Mouse (Mus musculus) liver, embryonic 12.5 days (tissue): ENCODE measurements at regions not wholly inside any gene's neighbourhood (a gene's known extent, or its start where the extent isn't known, plus 50 kb on each side); places are given as distances from the start of the nearest gene placed in this dataset.

Experiments used
- ATAC-seq: fragments of 200-750 bp; cut with Nextera tagmentation; 2 replicates; pipeline ENCODE4 v1.8.0; 2017; ENCODE audit warnings: moderate number of reproducible peaks, mild to moderate bottlenecking, moderate library complexity
- H3K27ac ChIP-seq: fragments of 300-500 bp; sonication (generic); 2 replicates; pipeline ENCODE4 v1.5.1; 2016; ENCODE audit warnings: mild to moderate bottlenecking
- H3K27me3 ChIP-seq: fragments of 300-500 bp; sonication (generic); replicated peaks from 2 replicates; pipeline ENCODE4 v1.6.1; 2016; ENCODE audit warnings: mild to moderate bottlenecking, moderate library complexity
- H3K36me3 ChIP-seq: fragments of 300-500 bp; sonication (generic); 2 replicates; pipeline ENCODE4 v1.6.1; 2016; ENCODE audit warnings: mild to moderate bottlenecking, moderate library complexity
- H3K4me1 ChIP-seq: fragments of 300-500 bp; sonication (generic); 2 replicates; pipeline ENCODE4 v1.6.1; 2016
- H3K4me2 ChIP-seq: fragments of 300-500 bp; sonication (generic); 2 replicates; pipeline ENCODE4 v1.6.1; 2016; ENCODE audit warnings: mild to moderate bottlenecking, moderate library complexity
- H3K4me3 ChIP-seq: fragments of 300-500 bp; sonication (generic); 2 replicates; pipeline ENCODE4 v1.5.1; 2016; ENCODE audit warnings: mild to moderate bottlenecking, moderate library complexity
- H3K9ac ChIP-seq: fragments of 300-500 bp; sonication (generic); 2 replicates; pipeline ENCODE4 v1.6.1; 2016; ENCODE audit warnings: mild to moderate bottlenecking, moderate library complexity
- H3K9me3 ChIP-seq: fragments of 300-500 bp; sonication (generic); replicated peaks from 2 replicates; pipeline ENCODE4 v1.6.1; 2016; ENCODE audit warnings: mild to moderate bottlenecking, moderate library complexity
- WGBS: fragments of 180-500 bp; shearing (Covaris S2); methylation state at CpG from one replicate; pipeline ENCODE4 v1.1.7; 2016; ENCODE audit not compliant: insufficient replicate concordance; 5-methylcytosine and 5-hydroxymethylcytosine counted together

- no peak for ATAC-seq
- H3K4me1 ChIP-seq = no peaks in the 10 kb centered on the region
These were observed 448.6 kb upstream of the Gm9747 start for GRCm38 (mm10) chr1:81784305-81784704.

GRCm38 (mm10) chr1:81794771-81795170 is 438.1 kb upstream of the Gm9747 start:
- no peaks in the 10 kb centered on the region for H3K4me1 ChIP-seq

More at GRCm38 (mm10) chr1:81784305-81784704, 448.6 kb upstream of the Gm9747 start:
- no peak overlapping the region for H3K4me2 ChIP-seq
- no peaks in the 10 kb centered on the region for H3K9me3 ChIP-seq
- no peaks in the 10 kb centered on the region for H3K27me3 ChIP-seq
- no peaks in the 10 kb centered on the region for H3K36me3 ChIP-seq
- no peak overlapping the region for H3K9ac ChIP-seq
- H3K27ac ChIP-seq = no peak overlapping the region
- H3K4me3 ChIP-seq = no peak overlapping the region
- WGBS = 26% methylated on average over 1 of the region's 1 CpGs

GRCm38 (mm10) chr1:81795399-81795798 is 437.5 kb upstream of the Gm9747 start:
- Histone ChIP-seq H3K4me2 (no peak overlapping the region), H3K4me3 (no peak overlapping the region), H3K27ac (no peak overlapping the region), H3K27me3 (no peaks in the 10 kb centered on the region), H3K9ac (no peak overlapping the region), H3K4me1 (no peaks in the 10 kb centered on the region), H3K9me3 (no peaks in the 10 kb centered on the region), H3K36me3 (no peaks in the 10 kb centered on the region)
- ATAC-seq = no peak
- WGBS = 57% methylated on average over 1 of the region's 1 CpGs

More at GRCm38 (mm10) chr1:81794771-81795170, 438.1 kb upstream of the Gm9747 start:
- H3K36me3 ChIP-seq = no peaks in the 10 kb centered on the region
- no peak overlapping the region for H3K4me3 ChIP-seq
- H3K9me3 ChIP-seq = no peaks in the 10 kb centered on the region
- H3K4me2 ChIP-seq = no peak overlapping the region
- no peak overlapping the region for H3K27ac ChIP-seq
- H3K9ac ChIP-seq = no peak overlapping the region
- no peaks in the 10 kb centered on the region for H3K27me3 ChIP-seq
- 42% methylated on average over 2 of the region's 2 CpGs for WGBS
- ATAC-seq = no peak

DNA sequence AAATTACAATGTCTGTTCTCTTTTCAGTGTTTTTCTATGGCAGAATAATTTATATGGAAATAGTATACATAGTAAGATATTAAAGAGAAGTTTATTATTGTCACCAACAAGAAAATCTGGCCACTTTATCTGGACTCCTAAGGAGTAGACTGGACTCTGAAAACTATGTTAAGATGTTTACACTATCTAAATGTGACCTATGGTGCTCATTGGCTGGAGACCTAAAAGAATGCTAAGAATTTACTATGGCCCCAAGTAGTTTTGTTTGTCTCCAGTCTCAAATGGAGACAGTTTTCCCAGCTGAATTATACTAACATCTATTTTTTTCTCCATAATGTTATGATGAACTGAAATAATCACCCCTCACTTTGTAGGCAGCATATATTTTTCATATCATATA is 421.3 kb upstream of the Gm9747 start:
- Histone ChIP-seq H3K27ac (no peak overlapping the region), H3K36me3 (no peaks in the 10 kb centered on the region), H3K4me2 (no peak overlapping the region), H3K4me3 (no peak overlapping the region), H3K27me3 (no peaks in the 10 kb centered on the region), H3K9ac (no peak overlapping the region), H3K9me3 (no peaks in the 10 kb centered on the region), H3K4me1 (no peaks in the 10 kb centered on the region)
- no peak for ATAC-seq

DNA sequence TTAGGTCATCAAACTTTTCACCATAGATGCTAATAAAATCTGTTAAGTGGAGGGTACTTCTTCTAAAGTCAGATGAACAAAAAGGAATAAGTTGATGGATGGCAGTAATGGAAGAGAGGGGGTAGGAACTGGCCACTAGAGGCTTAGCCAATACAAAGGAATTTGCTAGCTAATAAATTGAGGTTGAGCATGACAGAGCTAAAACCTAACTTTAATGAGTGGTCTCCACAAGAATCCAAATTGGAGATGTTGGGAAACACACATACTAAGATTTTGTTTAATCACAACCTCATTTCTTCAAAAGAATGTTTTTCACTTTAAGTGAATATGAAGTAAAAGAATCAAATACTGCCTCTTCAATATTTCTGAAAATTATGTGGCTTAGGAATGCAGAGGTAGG is 414.0 kb upstream of the Gm9747 start:
- no peak for ATAC-seq
- Histone ChIP-seq H3K4me1 (no peaks in the 10 kb centered on the region), H3K9ac (no peak overlapping the region), H3K4me2 (no peak overlapping the region), H3K36me3 (no peaks in the 10 kb centered on the region), H3K27ac (no peak overlapping the region), H3K4me3 (no peak overlapping the region), H3K9me3 (no peaks in the 10 kb centered on the region), H3K27me3 (no peaks in the 10 kb centered on the region)

GRCm38 (mm10) chr1:81841966-81842365 is 390.9 kb upstream of the Gm9747 start:
- Histone ChIP-seq H3K4me1 (no peaks in the 10 kb centered on the region), H3K4me2 (no peak overlapping the region), H3K27ac (no peak overlapping the region), H3K9ac (no peak overlapping the region), H3K9me3 (no peaks in the 10 kb centered on the region), H3K4me3 (no peak overlapping the region), H3K36me3 (no peaks in the 10 kb centered on the region), H3K27me3 (no peaks in the 10 kb centered on the region)
- ATAC-seq = no peak
- WGBS = 47% methylated on average over 3 of the region's 3 CpGs

GRCm38 (mm10) chr1:81850462-81851144 is 382.3 kb upstream of the Gm9747 start:
- ATAC-seq = no peak
- Histone ChIP-seq H3K9me3 (no peaks in the 10 kb centered on the region), H3K27me3 (no peaks in the 10 kb centered on the region), H3K27ac (no peak overlapping the region), H3K4me3 (no peak overlapping the region), H3K4me2 (no peak overlapping the region), H3K36me3 (no peaks in the 10 kb centered on the region), H3K4me1 (no peaks in the 10 kb centered on the region), H3K9ac (no peak overlapping the region)
- 74% methylated on average over 6 of the region's 6 CpGs for WGBS

DNA sequence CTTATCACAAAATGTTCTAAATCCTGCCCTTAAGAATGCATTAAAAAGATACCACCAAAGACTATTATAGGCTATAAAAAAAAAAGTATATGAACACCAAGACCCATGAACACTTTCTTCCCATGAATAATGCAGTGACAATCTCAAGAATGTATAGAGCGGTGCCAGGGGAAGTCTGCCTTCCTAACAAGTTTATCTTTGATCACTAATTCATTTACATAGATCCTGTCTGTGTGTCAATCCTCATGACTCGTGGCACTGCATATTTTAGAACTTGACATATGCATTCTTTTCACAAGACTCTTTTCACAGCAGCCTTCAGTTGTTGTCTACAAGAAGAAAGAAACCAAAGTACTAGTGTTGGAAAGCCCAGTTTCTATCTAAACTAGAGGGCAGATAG is 373.4 kb upstream of the Gm9747 start:
- Histone ChIP-seq H3K4me3 (no peak overlapping the region), H3K9ac (no peak overlapping the region), H3K4me1 (no peaks in the 10 kb centered on the region), H3K4me2 (no peak overlapping the region), H3K27ac (no peak overlapping the region), H3K9me3 (no peaks in the 10 kb centered on the region), H3K36me3 (no peaks in the 10 kb centered on the region), H3K27me3 (no peaks in the 10 kb centered on the region)
- 44% methylated on average over 2 of the region's 2 CpGs for WGBS
- ATAC-seq = no peak

GRCm38 (mm10) chr1:81864571-81864970 is 368.3 kb upstream of the Gm9747 start:
- WGBS = 49% methylated on average over 3 of the region's 3 CpGs

DNA sequence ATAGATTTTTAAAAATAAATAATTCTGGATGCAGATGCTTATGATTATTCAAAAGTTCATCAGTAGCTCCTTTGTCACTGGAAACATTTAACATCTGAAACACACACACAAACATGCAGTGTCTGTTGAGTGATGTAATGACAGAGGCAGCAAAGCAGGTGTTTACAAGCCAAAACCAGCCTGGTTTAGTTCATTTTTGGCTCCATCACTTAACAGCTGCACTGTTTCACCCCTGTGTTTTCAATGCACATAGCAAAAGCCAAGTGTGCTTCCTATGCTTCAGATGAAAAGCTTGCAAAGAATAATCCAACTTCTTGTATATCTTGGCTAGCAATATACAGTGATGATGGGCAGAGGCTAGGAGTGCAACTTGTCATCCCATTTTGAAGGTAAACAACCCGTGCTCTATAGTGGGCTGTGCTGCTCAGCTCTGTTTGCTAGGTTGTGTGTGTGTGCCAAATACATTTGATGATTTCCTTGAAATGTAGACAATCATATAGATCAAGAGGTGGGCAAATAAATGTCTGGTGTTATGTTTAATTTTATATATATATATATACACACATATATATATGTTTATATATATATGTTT is 345.9 kb upstream of the Gm9747 start:
- no peak for ATAC-seq
- H3K9me3 ChIP-seq = no peaks in the 10 kb centered on the region
- no peaks in the 10 kb centered on the region for H3K27me3 ChIP-seq
- 44% methylated on average over 1 of the region's 1 CpGs for WGBS
- H3K4me3 ChIP-seq = no peak overlapping the region
- no peak overlapping the region for H3K27ac ChIP-seq
- H3K4me2 ChIP-seq = no peak overlapping the region
- no peaks in the 10 kb centered on the region for H3K36me3 ChIP-seq
- H3K4me1 ChIP-seq = no peaks in the 10 kb centered on the region
- no peak overlapping the region for H3K9ac ChIP-seq

More at GRCm38 (mm10) chr1:81864571-81864970, 368.3 kb upstream of the Gm9747 start:
- no peak overlapping the region for H3K4me3 ChIP-seq
- H3K4me1 ChIP-seq = no peaks in the 10 kb centered on the region
- no peaks in the 10 kb centered on the region for H3K9me3 ChIP-seq
- no peak overlapping the region for H3K4me2 ChIP-seq
- no peaks in the 10 kb centered on the region for H3K36me3 ChIP-seq
- no peak for ATAC-seq
- H3K27ac ChIP-seq = no peak overlapping the region
- no peaks in the 10 kb centered on the region for H3K27me3 ChIP-seq
- no peak overlapping the region for H3K9ac ChIP-seq

DNA sequence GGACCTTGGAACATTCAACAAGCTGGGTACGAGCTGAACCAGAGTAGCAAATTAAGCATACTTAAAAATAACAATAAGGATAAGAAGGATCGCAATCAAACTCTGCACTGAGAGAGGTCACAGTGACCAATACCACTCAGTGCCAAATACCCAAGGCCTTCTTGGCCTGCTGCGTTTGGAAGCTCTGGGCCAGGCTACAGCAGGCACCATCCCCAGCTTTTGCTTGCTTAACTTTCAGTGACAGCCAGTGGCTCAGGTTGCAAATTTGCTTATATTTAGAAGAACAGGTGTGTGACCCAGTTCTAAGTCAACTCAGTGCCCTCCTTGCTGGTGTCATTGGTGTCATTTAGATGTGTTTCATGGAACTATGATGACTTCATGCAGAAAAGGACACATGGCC is 335.7 kb upstream of the Gm9747 start:
- no peaks in the 10 kb centered on the region for H3K27me3 ChIP-seq
- H3K4me1 ChIP-seq = no peaks in the 10 kb centered on the region
- H3K4me2 ChIP-seq = no peak overlapping the region
- H3K9ac ChIP-seq = no peak overlapping the region
- no peaks in the 10 kb centered on the region for H3K9me3 ChIP-seq
- H3K36me3 ChIP-seq = no peaks in the 10 kb centered on the region
- WGBS = 56% methylated on average over 3 of the region's 3 CpGs
- no peak overlapping the region for H3K4me3 ChIP-seq
- no peak for ATAC-seq
- no peak overlapping the region for H3K27ac ChIP-seq

DNA sequence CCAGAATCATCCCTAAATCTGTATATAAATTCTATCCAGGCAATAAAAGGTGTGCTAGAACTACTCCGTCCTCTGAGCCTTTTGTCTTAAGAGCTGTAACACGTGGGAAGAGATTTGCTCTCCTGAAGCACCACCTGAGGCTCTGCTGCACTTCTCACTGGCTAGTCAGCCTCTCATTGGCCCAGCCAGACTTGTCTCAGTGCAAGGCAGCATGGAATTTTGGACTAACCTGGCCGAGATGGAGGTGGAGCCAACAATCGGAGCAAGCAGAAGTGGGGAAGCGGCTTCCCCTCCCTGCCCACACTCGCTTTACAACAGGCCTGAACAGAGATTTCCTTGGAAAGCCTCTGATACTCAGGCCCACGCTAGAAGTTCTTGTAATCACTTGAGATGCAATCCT is 332.1 kb upstream of the Gm9747 start:
- no peaks in the 10 kb centered on the region for H3K27me3 ChIP-seq
- no peak overlapping the region for H3K4me3 ChIP-seq
- 57% methylated on average over 7 of the region's 7 CpGs for WGBS

GRCm38 (mm10) chr1:81904056-81904455 is 328.9 kb upstream of the Gm9747 start:
- Histone ChIP-seq H3K4me1 (no peaks in the 10 kb centered on the region), H3K9ac (no peak overlapping the region), H3K27ac (no peak overlapping the region), H3K9me3 (no peaks in the 10 kb centered on the region), H3K36me3 (no peaks in the 10 kb centered on the region), H3K4me3 (no peak overlapping the region), H3K27me3 (no peaks in the 10 kb centered on the region), H3K4me2 (no peak overlapping the region)
- no peak for ATAC-seq
- 51% methylated on average over 3 of the region's 3 CpGs for WGBS

More for the DNA sequence above, 332.1 kb upstream of the Gm9747 start:
- Histone ChIP-seq H3K9ac (no peak overlapping the region), H3K9me3 (no peaks in the 10 kb centered on the region), H3K4me2 (no peak overlapping the region), H3K4me1 (no peaks in the 10 kb centered on the region), H3K36me3 (no peaks in the 10 kb centered on the region), H3K27ac (no peak overlapping the region)
- ATAC-seq = no peak
